Mouse (Mus musculus) stomach, postnatal 0 days (tissue): ENCODE measurements around the gene Nxnl1.

Experiments
- CTCF ChIP-seq: IDR thresholded peaks from 2 replicates; pipeline ENCODE4 v1.5.1; 2016; ENCODE audit warnings: antibody characterized with exemption, low read depth, mild to moderate bottlenecking, moderate library complexity
- EP300 ChIP-seq: optimal IDR thresholded peaks from 2 replicates; pipeline ENCODE3; 2016; ENCODE audit warnings: antibody characterized with exemption

- TF ChIP-seq CTCF (no peak), EP300 (no peak)
These were observed 2.1 kb upstream of the Nxnl1 start, which contains the start of gene Slc27a1 for GRCm38 (mm10) chr8:71568387-71568937.
